In genomic region chr8:71596798-71597197, GRCm38 (mm10) we compare ENCODE assay signal across 1 mouse cellular context.
TF ChIP-seq lines count a peak whose summit lies in the region.

No protein-coding gene starts in this region.

TF ChIP-seq in MEL, 35 proteins besides CTCF, POLR2A, EP300 and RAD21 (continued from another document):
- no peak for TF ChIP-seq USF1 (IDR thresholded peaks at IDR 0.05; ENCODE audit: low read depth, low read length)
- no peak for TF ChIP-seq RCOR1 (IDR thresholded peaks at IDR 0.05; ENCODE audit: low read depth, low read length)
- no peak for TF ChIP-seq POLR2AphosphoS5 (IDR thresholded peaks at IDR 0.05; ENCODE audit: borderline replicate concordance, low read depth, low read length)
- TF ChIP-seq MAX (IDR thresholded peaks at IDR 0.05; ENCODE audit: low read length), result no peak
- no peak for TF ChIP-seq HCFC1 (IDR thresholded peaks at IDR 0.05; ENCODE audit: low read depth, low read length)
- no peak for TF ChIP-seq NRF1 (IDR thresholded peaks at IDR 0.05; ENCODE audit: insufficient read depth, low read depth, low read length, poor library complexity, severe bottlenecking)
- no peak for TF ChIP-seq UBTF (IDR thresholded peaks at IDR 0.05; ENCODE audit: borderline replicate concordance, insufficient read depth, low read depth, low read length)
- TF ChIP-seq ETS1 (IDR thresholded peaks at IDR 0.05; ENCODE audit: low read depth, low read length), result no peak; the same call in 1 of the 2 replicates
- TF ChIP-seq MXI1 (IDR thresholded peaks at IDR 0.05; ENCODE audit: low read depth, low read length), result no peak
- no peak for TF ChIP-seq TBP (IDR thresholded peaks at IDR 0.05; ENCODE audit: low read depth, low read length)
TF ChIP-seq in MEL: peak in this region for 0.
